Mouse (Mus musculus): ENCODE data around the gene Hspa12a. TPM values are rescaled to one million over a fixed set of nuclear protein-coding genes. Genes with fewer than 3 reads are reported as not detected.

Gene Hspa12a
- polyA plus RNA-seq, 1 experiment from 2014 or later, result 1.3 TPM

DNA sequence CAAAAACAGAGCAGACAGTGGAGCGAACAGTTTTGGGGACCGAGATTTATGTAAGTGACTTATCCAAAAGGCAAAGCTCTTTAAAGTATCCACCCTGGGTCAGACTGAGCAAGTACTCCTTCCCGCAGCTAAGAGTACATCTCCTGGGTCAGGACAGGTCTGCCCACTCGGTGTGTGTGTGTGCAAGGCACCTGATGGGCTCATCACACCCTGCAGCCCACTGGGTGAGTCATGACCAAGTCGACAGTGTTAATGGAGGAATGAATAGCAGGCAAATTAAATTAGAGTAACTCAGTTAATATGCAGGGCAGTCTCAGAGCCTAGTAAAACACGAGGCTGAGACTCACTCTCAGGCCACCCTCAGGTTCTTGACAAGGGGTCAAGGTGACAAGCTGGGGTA, 134.6 kb downstream of the Hspa12a start:
- Histone ChIP-seq H3K4me1 (no peaks in the 10 kb centered on the region), H3K9ac (no peak overlapping the region), H3K36me3 (no peaks in the 10 kb centered on the region), H3K9me3 (replicated peaks) (no peaks in the 10 kb centered on the region), H3K27me3 (replicated peaks) (no peaks in the 10 kb centered on the region), H3K4me2 (no peak overlapping the region), H3K4me3 (no peak overlapping the region), H3K27ac (no peak overlapping the region)
- 63% methylated on average over 6 of the region's 6 CpGs for WGBS (ENCODE audit: insufficient replicate concordance)
- ATAC-seq, result no peak

- Histone ChIP-seq H3K27me3 (replicated peaks) (no peaks in the 10 kb centered on the region), H3K9me3 (replicated peaks) (no peaks in the 10 kb centered on the region), H3K27ac (no peak overlapping the region), H3K36me3 (no peaks in the 10 kb centered on the region), H3K9ac (no peak overlapping the region), H3K4me1 (no peaks in the 10 kb centered on the region), H3K4me2 (no peak overlapping the region), H3K4me3 (no peak overlapping the region)
- WGBS (ENCODE audit: insufficient replicate concordance), result 7% methylated on average over 3 of the region's 3 CpGs
- no peak for ATAC-seq
These were observed 137.1 kb downstream of the Hspa12a start for GRCm38 (mm10) chr19:58806364-58806763.

- Histone ChIP-seq H3K27ac (no peak overlapping the region), H3K9me3 (replicated peaks) (no peaks in the 10 kb centered on the region), H3K4me1 (no peaks in the 10 kb centered on the region), H3K9ac (no peak overlapping the region), H3K4me2 (no peak overlapping the region), H3K27me3 (replicated peaks) (no peaks in the 10 kb centered on the region), H3K36me3 (no peaks in the 10 kb centered on the region), H3K4me3 (no peak overlapping the region)
- ATAC-seq, result no peak
- 71% methylated on average over 9 of the region's 9 CpGs for WGBS (ENCODE audit: insufficient replicate concordance)
These were observed 138.2 kb downstream of the Hspa12a start for GRCm38 (mm10) chr19:58805191-58805779.

- no peaks in the 10 kb centered on the region for H3K27me3 ChIP-seq (replicated peaks)
- no peak overlapping the region for H3K4me3 ChIP-seq
- H3K36me3 ChIP-seq, result no peaks in the 10 kb centered on the region
- no peak overlapping the region for H3K9ac ChIP-seq
- 71% methylated on average over 12 of the region's 12 CpGs for WGBS (ENCODE audit: insufficient replicate concordance)
- no peaks in the 10 kb centered on the region for H3K4me1 ChIP-seq
- H3K4me2 ChIP-seq, result no peak overlapping the region
- no peak overlapping the region for H3K27ac ChIP-seq
- H3K9me3 ChIP-seq (replicated peaks), result no peaks in the 10 kb centered on the region
- ATAC-seq, result no peak
These were observed 148.3 kb downstream of the Hspa12a start for GRCm38 (mm10) chr19:58795114-58795669.

DNA sequence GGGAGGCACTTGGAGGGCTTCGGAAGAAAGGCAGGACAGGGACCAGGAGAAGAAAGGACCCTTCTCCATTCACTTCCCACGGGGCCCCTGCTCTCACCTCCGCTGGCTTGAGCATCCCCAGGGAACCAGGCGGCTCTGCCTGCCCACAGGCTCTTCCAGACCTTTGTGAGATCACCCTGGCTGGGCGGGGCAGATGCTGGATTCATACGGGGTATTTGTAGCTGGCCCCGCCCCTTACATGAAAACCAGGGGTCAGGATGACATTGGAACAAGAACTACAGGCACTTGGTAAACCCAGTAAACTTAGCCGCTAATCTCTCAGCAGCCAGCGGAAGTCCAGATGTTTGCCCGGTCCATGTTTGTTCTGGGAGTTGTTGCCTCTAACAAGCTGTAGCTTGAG, 149.2 kb downstream of the Hspa12a start, which contains the start of gene 1700019N19Rik:
TSS of gene 1700019N19Rik (minus strand) at position 178 of the 400 bp plus-strand sequence.
- no peak for ATAC-seq
- 42% methylated on average over 10 of the region's 10 CpGs for WGBS (ENCODE audit: insufficient replicate concordance)

GRCm38 (mm10) chr19:58789194-58789593, 154.3 kb downstream of the Hspa12a start:
- Histone ChIP-seq H3K36me3 (no peaks in the 10 kb centered on the region), H3K9ac (no peak overlapping the region), H3K4me1 (no peaks in the 10 kb centered on the region), H3K27me3 (replicated peaks) (no peaks in the 10 kb centered on the region), H3K9me3 (replicated peaks) (no peaks in the 10 kb centered on the region), H3K4me2 (no peak overlapping the region), H3K4me3 (no peak overlapping the region), H3K27ac (no peak overlapping the region)
- ATAC-seq, result no peak
- 62% methylated on average over 11 of the region's 11 CpGs for WGBS (ENCODE audit: insufficient replicate concordance)

More for the DNA sequence above, 149.2 kb downstream of the Hspa12a start, which contains the start of gene 1700019N19Rik:
- H3K9ac ChIP-seq, result no peak within 1 kb of the TSS
- H3K9me3 ChIP-seq (replicated peaks), result no peaks in the 10 kb centered on the region
- H3K4me3 ChIP-seq, result no peak within 1 kb of the TSS
- no peak within 1 kb of the TSS for H3K4me2 ChIP-seq
- no peak within 1 kb of the TSS for H3K27ac ChIP-seq
- H3K36me3 ChIP-seq, result no peaks in the 10 kb centered on the region
- H3K27me3 ChIP-seq (replicated peaks), result no peaks in the 10 kb centered on the region
- no peaks in the 10 kb centered on the region for H3K4me1 ChIP-seq

GRCm38 (mm10) chr19:58783938-58784337, 159.5 kb downstream of the Hspa12a start:
- no peak for ATAC-seq
- H3K36me3 ChIP-seq, result no peaks in the 10 kb centered on the region

DNA sequence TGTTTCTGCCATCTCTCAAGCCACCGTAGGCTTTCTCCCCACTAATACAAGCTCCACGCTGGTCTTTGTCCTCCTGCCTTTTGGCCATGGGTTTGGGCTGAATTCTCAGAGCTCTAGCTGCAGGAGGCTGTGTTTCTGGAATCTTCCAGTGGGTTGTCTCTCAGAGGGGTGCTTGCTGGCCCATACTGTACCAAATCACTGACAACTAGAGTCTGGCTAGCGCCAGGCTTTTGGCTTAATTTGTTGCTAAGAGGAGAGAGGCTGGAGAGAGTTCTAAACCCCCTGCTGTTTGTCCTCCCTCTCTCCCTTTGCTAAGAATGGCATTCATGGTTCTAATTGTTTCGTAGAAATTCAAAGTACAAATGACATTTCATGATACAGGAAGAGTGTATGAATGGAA, 161.9 kb downstream of the Hspa12a start:
- ATAC-seq, result no peak
- no peaks in the 10 kb centered on the region for H3K9me3 ChIP-seq (replicated peaks)
- H3K4me3 ChIP-seq, result no peak overlapping the region
- no peak overlapping the region for H3K4me2 ChIP-seq
- H3K27ac ChIP-seq, result no peak overlapping the region
- H3K27me3 ChIP-seq (replicated peaks), result no peaks in the 10 kb centered on the region
- 61% methylated on average over 4 of the region's 4 CpGs for WGBS (ENCODE audit: insufficient replicate concordance)
- no peak overlapping the region for H3K9ac ChIP-seq
- H3K36me3 ChIP-seq, result no peaks in the 10 kb centered on the region
- H3K4me1 ChIP-seq, result no peaks in the 10 kb centered on the region

More at GRCm38 (mm10) chr19:58783938-58784337, 159.5 kb downstream of the Hspa12a start:
- H3K4me3 ChIP-seq, result no peak overlapping the region
- H3K9ac ChIP-seq, result no peak overlapping the region
- no peak overlapping the region for H3K27ac ChIP-seq
- H3K4me1 ChIP-seq, result no peaks in the 10 kb centered on the region
- no peaks in the 10 kb centered on the region for H3K27me3 ChIP-seq (replicated peaks)
- no peak overlapping the region for H3K4me2 ChIP-seq
- H3K9me3 ChIP-seq (replicated peaks), result no peaks in the 10 kb centered on the region
- 25% methylated on average over 7 of the region's 7 CpGs for WGBS (ENCODE audit: insufficient replicate concordance)

- H3K27ac ChIP-seq, result no peak overlapping the region
- H3K36me3 ChIP-seq, result no peaks in the 10 kb centered on the region
- H3K4me3 ChIP-seq, result no peak overlapping the region
- 49% methylated on average over 5 of the region's 5 CpGs for WGBS (ENCODE audit: insufficient replicate concordance)
- no peaks in the 10 kb centered on the region for H3K27me3 ChIP-seq (replicated peaks)
- H3K4me1 ChIP-seq, result no peaks in the 10 kb centered on the region
- H3K9ac ChIP-seq, result no peak overlapping the region
- no peak overlapping the region for H3K4me2 ChIP-seq
- H3K9me3 ChIP-seq (replicated peaks), result no peaks in the 10 kb centered on the region
- no peak for ATAC-seq
These were observed 167.0 kb downstream of the Hspa12a start for GRCm38 (mm10) chr19:58776461-58776860.

DNA sequence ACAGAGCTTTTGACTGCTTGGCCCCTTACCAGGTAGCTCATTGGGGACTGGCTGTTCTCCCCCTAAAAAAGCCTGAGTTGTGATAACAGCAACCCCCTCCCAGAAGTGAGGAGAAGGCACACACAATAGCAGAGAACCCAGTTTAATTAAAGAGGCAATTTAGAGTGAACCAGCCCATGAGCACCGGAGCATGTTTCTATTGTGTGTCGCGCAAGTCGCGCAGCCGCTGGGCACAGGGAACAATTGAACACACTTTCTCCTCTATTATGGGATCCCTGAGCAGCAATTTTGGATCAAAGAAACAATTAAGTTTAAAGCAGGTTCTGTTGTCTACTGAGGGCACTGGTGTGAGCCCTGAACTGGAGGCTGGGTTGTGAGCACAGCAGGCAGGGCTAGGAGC, 176.1 kb downstream of the Hspa12a start:
- H3K36me3 ChIP-seq, result no peaks in the 10 kb centered on the region
- 91% methylated on average over 6 of the region's 6 CpGs for WGBS (ENCODE audit: insufficient replicate concordance)

GRCm38 (mm10) chr19:58762848-58763541, 180.5 kb downstream of the Hspa12a start:
- no peak overlapping the region for H3K4me3 ChIP-seq

More for the DNA sequence above, 176.1 kb downstream of the Hspa12a start:
- no peak overlapping the region for H3K27ac ChIP-seq
- no peak overlapping the region for H3K4me3 ChIP-seq
- no peak overlapping the region for H3K9ac ChIP-seq
- H3K4me1 ChIP-seq, result no peaks in the 10 kb centered on the region
- H3K4me2 ChIP-seq, result no peak overlapping the region
- no peaks in the 10 kb centered on the region for H3K9me3 ChIP-seq (replicated peaks)
- no peaks in the 10 kb centered on the region for H3K27me3 ChIP-seq (replicated peaks)
- no peak for ATAC-seq

DNA sequence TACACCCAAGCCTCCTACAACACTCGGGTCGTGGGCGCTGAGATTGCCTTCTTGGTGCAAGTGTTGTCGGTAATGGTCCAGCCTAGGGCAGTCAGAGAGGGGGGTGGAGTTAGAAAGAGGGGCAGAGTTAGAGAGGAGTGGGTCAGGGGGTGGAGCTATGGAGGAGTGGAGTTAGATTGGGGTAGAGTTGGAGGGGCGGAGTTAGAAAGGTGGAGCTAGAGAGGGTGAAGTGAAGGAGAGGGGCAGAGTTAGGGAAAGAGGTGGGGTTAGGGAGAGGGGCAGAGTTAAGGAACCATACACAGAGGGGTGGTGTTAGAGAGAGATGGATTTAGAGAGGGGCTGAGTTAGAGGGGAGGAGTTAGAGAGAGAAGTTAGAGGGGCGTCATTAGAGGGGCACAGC, 181.1 kb downstream of the Hspa12a start:
- WGBS (ENCODE audit: insufficient replicate concordance), result 16% methylated on average over 6 of the region's 6 CpGs
- ATAC-seq, result 0 out of 2 replicates have a peak, but pooled peaks have one; percentile 10
- H3K9ac ChIP-seq, result no peak overlapping the region
- H3K9me3 ChIP-seq (replicated peaks), result no peaks in the 10 kb centered on the region
- no peaks in the 10 kb centered on the region for H3K4me1 ChIP-seq
- H3K4me3 ChIP-seq, result no peak overlapping the region
- no peak overlapping the region for H3K27ac ChIP-seq
- no peaks in the 10 kb centered on the region for H3K27me3 ChIP-seq (replicated peaks)
- no peaks in the 10 kb centered on the region for H3K36me3 ChIP-seq
- no peak overlapping the region for H3K4me2 ChIP-seq

More at GRCm38 (mm10) chr19:58762848-58763541, 180.5 kb downstream of the Hspa12a start:
- no peak overlapping the region for H3K4me2 ChIP-seq
- H3K9me3 ChIP-seq (replicated peaks), result no peaks in the 10 kb centered on the region
- H3K9ac ChIP-seq, result no peak overlapping the region
- no peaks in the 10 kb centered on the region for H3K36me3 ChIP-seq
- no peaks in the 10 kb centered on the region for H3K27me3 ChIP-seq (replicated peaks)
- peak; percentile 51; the same call in 1 of the 2 replicates for ATAC-seq
- no peak overlapping the region for H3K27ac ChIP-seq
- H3K4me1 ChIP-seq, result no peaks in the 10 kb centered on the region
- WGBS (ENCODE audit: insufficient replicate concordance), result 14% methylated on average over 12 of the region's 12 CpGs
